Mouse (Mus musculus): Measurements from ENCODE around the gene Trim14.

DNA sequence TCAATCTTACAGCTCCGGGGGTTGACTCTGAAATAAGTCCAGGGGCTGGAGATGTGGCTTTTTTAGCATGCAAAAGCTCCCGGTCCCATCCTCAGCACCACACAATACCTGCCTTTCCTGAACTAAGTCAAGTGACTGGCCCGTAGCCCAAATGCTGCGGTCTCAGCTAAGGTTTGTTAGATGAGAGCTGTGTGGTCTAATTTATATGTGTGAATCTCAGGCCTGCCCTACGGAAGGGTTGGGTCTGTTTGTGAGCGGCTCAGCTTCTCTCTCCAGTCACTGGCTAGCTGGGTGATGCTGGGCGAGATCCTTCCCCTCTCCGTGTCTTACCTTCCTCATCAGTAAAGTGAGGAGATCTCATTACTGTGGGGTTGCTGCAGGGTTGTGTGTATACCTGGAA, 32.2 kb upstream of the Trim14 start:
- TF ChIP-seq CTCF (IDR thresholded peaks at IDR 0.05) (no peak), EP300 (IDR thresholded peaks at IDR 0.05) (no peak)
